Mouse (Mus musculus) heart, embryonic 16.5 days (tissue): Measurements from ENCODE around the gene Tbc1d9b. TPM values are rescaled to one million over a fixed set of nuclear protein-coding genes. Genes with fewer than 3 reads are reported as not detected.

Experiments used
- ATAC-seq: fragments of 200-750 bp; cut with Nextera tagmentation; replicated peaks from 2 replicates; pipeline ENCODE4 v1.8.0; 2017; ENCODE audit warnings: moderate number of reproducible peaks; ENCODE audit not compliant: insufficient read depth, low FRiP score; ENCODE audit errors: extremely low read depth
- H3K27ac ChIP-seq: fragments of 300-500 bp; sonication (generic); 2 replicates; pipeline ENCODE4 v1.5.1; 2014; ENCODE audit warnings: mild to moderate bottlenecking, low read length, control low read depth, moderate library complexity
- H3K27me3 ChIP-seq: fragments of 300-500 bp; sonication (generic); 2 replicates; pipeline ENCODE4 v1.6.1; 2014; ENCODE audit warnings: low read length, mixed read lengths; ENCODE audit not compliant: control insufficient read depth, insufficient read depth
- H3K36me3 ChIP-seq: fragments of 300-500 bp; sonication (generic); 2 replicates; pipeline ENCODE4 v1.6.1; 2014; ENCODE audit not compliant: control insufficient read depth, insufficient read depth
- H3K4me1 ChIP-seq: fragments of 300-500 bp; sonication (generic); 2 replicates; pipeline ENCODE4 v1.6.1; 2014; ENCODE audit warnings: low read length, mixed read lengths; ENCODE audit not compliant: control insufficient read depth, insufficient read depth
- H3K4me2 ChIP-seq: fragments of 300-500 bp; sonication (generic); 2 replicates; pipeline ENCODE4 v1.6.1; 2014; ENCODE audit warnings: low read depth, mild to moderate bottlenecking, control low read depth, low read length
- H3K4me3 ChIP-seq: fragments of 300-500 bp; sonication (generic); 2 replicates; pipeline ENCODE4 v1.5.1; 2014; ENCODE audit warnings: mild to moderate bottlenecking, control low read depth, low read length
- H3K9ac ChIP-seq: fragments of 300-500 bp; sonication (generic); 2 replicates; pipeline ENCODE4 v1.6.1; 2014; ENCODE audit warnings: low read length, control low read depth
- H3K9me3 ChIP-seq: fragments of 300-500 bp; sonication (generic); replicated peaks from 2 replicates; pipeline ENCODE4 v1.6.1; 2016; ENCODE audit warnings: low read length; ENCODE audit not compliant: control insufficient read depth
- WGBS: fragments of 180-500 bp; shearing (Covaris S2); extraction: QIAGEN DNeasy Blood & Tissue Kit; methylation state at CpG from one replicate; pipeline ENCODE4 v1.1.7; 2014; 5-methylcytosine and 5-hydroxymethylcytosine counted together
- polyA plus RNA-seq: library from polyadenylated mRNA; unstranded; fragments of >200 nt; fragmentation: Nextera tagmentation; extraction: Ambion mirVana; gene quantifications from 2 replicates; pipeline ENCODE4 v1.2.1, GENCODE M21; 2015

Gene Tbc1d9b
- polyA plus RNA-seq, 1 experiment from 2014 or later: 34.1 TPM

DNA sequence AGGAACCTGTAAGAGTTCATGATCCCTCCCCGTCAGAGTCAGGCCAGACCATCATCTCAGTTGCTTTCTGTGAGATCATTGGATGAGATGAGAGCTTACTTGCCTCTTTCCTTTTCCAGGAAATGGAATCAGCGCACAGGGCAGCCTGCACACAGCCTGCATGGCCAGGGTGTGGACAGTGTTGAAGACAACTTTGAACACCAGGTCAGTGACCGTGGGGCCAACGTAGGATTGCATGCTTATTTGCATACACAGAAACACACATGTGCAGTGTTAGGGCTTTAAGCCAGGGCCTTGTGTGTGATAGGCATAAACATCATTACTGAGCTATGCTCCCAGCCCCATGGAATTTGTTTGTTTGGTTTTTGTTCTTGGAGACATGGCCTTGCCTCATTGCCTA, 66.3 kb downstream of the Tbc1d9b start:
- WGBS: 85% methylated on average over 4 of the region's 4 CpGs
- H3K36me3 ChIP-seq: peaks cover 47% of the 10 kb centered on the region

DNA sequence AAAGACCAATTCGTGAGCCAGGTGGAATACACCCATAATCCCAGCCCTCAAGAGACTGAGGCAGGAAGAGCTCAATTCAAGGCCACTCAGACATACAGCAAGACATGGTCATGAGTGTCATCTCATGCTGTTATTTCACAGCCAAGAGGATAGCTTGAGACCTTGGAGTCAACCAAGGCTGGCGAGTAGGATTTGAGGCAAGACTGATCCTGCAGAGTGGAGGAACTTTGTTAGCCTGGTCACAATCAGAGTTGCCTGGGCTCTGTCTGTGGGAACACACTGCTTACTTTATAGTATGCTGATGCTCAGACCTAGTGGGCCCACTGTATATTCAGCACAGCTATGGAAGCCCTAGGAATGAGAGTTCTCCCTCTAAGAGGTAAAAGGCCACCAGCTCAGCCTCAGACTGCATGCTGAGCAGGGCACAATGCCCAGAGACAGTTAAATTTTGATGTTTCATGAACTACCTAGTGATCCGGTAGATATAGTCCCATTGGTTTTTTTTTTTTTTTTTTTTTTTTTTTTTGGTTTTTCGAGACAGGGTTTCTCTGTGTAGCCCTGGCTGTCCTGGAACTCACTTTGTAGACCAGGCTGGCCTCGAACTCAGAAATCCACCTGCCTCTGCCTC, 67.1 kb downstream of the Tbc1d9b start:
- ATAC-seq: no peak

More for the DNA sequence above, 66.3 kb downstream of the Tbc1d9b start:
- H3K27me3 ChIP-seq: no peaks in the 10 kb centered on the region
- no peak overlapping the region for H3K4me2 ChIP-seq
- ATAC-seq: no peak
- no peaks in the 10 kb centered on the region for H3K9me3 ChIP-seq
- H3K4me3 ChIP-seq: no peak overlapping the region
- H3K27ac ChIP-seq: no peak overlapping the region
- H3K9ac ChIP-seq: no peak overlapping the region
- H3K4me1 ChIP-seq: no peaks in the 10 kb centered on the region

GRCm38 (mm10) chr11:50198916-50199315, 67.7 kb downstream of the Tbc1d9b start:
- ATAC-seq: no peak
- Histone ChIP-seq H3K27me3 (no peaks in the 10 kb centered on the region), H3K9ac (no peak overlapping the region), H3K4me2 (no peak overlapping the region), H3K4me3 (no peak overlapping the region), H3K36me3 (peaks cover 56% of the 10 kb centered on the region), H3K4me1 (no peaks in the 10 kb centered on the region), H3K9me3 (no peaks in the 10 kb centered on the region), H3K27ac (no peak overlapping the region)
- WGBS: 88% methylated on average over 2 of the region's 2 CpGs

More for the DNA sequence above, 67.1 kb downstream of the Tbc1d9b start:
- H3K4me3 ChIP-seq: no peak overlapping the region
- no peaks in the 10 kb centered on the region for H3K4me1 ChIP-seq
- 75% methylated on average over 4 of the region's 5 CpGs for WGBS
- H3K36me3 ChIP-seq: peaks cover 53% of the 10 kb centered on the region
- H3K27ac ChIP-seq: no peak overlapping the region
- no peak overlapping the region for H3K9ac ChIP-seq
- H3K27me3 ChIP-seq: no peaks in the 10 kb centered on the region
- no peaks in the 10 kb centered on the region for H3K9me3 ChIP-seq
- H3K4me2 ChIP-seq: no peak overlapping the region

GRCm38 (mm10) chr11:50200613-50201012, 69.4 kb downstream of the Tbc1d9b start:
- Histone ChIP-seq H3K4me2 (no peak overlapping the region), H3K4me3 (no peak overlapping the region), H3K9ac (no peak overlapping the region), H3K36me3 (peaks cover 66% of the 10 kb centered on the region), H3K9me3 (no peaks in the 10 kb centered on the region), H3K4me1 (no peaks in the 10 kb centered on the region), H3K27me3 (no peaks in the 10 kb centered on the region), H3K27ac (no peak overlapping the region)
- 52% methylated on average over 8 of the region's 8 CpGs for WGBS
- ATAC-seq: no peak

DNA sequence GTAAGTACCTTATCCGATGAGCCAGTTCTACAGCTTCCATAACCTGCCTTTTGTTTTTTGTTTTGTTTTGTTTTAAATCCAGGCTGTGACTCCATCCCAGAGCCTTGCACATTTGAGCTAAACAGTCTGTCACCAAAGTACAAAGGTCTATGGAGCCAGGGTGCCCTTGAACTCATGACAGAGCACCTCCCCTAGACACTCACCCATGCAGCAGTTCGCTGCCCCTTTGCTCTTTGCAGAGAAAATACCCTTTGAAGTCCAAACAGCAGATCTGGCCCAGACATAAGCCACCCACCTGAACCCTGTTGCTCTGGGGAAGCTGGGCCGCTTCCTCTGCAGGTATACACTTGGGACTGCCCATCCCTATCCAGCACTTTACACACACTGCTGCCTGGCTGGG, 70.4 kb downstream of the Tbc1d9b start:
- Histone ChIP-seq H3K4me1 (0 out of 2 replicates have a peak, but pooled peaks cover 2% of the 10 kb centered on the region), H3K4me2 (no peak overlapping the region), H3K27ac (no peak overlapping the region), H3K27me3 (no peaks in the 10 kb centered on the region), H3K36me3 (peaks cover 75% of the 10 kb centered on the region), H3K9ac (no peak overlapping the region), H3K4me3 (no peak overlapping the region), H3K9me3 (no peaks in the 10 kb centered on the region)
- 91% methylated on average over 3 of the region's 3 CpGs for WGBS
- no peak for ATAC-seq

GRCm38 (mm10) chr11:50203302-50203827, 72.2 kb downstream of the Tbc1d9b start:
- no peak overlapping the region for H3K27ac ChIP-seq
- no peaks in the 10 kb centered on the region for H3K9me3 ChIP-seq
- 0 out of 2 replicates have a peak, but pooled peaks cover 2% of the 10 kb centered on the region for H3K4me1 ChIP-seq
- 95% methylated on average over 9 of the region's 9 CpGs for WGBS
- no peak overlapping the region for H3K9ac ChIP-seq
- H3K27me3 ChIP-seq: no peaks in the 10 kb centered on the region
- no peak overlapping the region for H3K4me2 ChIP-seq
- no peak for ATAC-seq
- peaks cover 80% of the 10 kb centered on the region for H3K36me3 ChIP-seq
- no peak overlapping the region for H3K4me3 ChIP-seq

GRCm38 (mm10) chr11:50205434-50205833, 74.2 kb downstream of the Tbc1d9b start:
- no peak for ATAC-seq
- Histone ChIP-seq H3K27ac (no peak overlapping the region), H3K4me2 (no peak overlapping the region), H3K9me3 (no peaks in the 10 kb centered on the region), H3K36me3 (peaks cover 64% of the 10 kb centered on the region), H3K9ac (no peak overlapping the region), H3K4me3 (no peak overlapping the region), H3K27me3 (no peaks in the 10 kb centered on the region), H3K4me1 (peaks cover 12% of the 10 kb centered on the region)
- WGBS: 61% methylated on average over 3 of the region's 3 CpGs

GRCm38 (mm10) chr11:50206037-50206436, 74.8 kb downstream of the Tbc1d9b start:
- peaks cover 58% of the 10 kb centered on the region for H3K36me3 ChIP-seq

DNA sequence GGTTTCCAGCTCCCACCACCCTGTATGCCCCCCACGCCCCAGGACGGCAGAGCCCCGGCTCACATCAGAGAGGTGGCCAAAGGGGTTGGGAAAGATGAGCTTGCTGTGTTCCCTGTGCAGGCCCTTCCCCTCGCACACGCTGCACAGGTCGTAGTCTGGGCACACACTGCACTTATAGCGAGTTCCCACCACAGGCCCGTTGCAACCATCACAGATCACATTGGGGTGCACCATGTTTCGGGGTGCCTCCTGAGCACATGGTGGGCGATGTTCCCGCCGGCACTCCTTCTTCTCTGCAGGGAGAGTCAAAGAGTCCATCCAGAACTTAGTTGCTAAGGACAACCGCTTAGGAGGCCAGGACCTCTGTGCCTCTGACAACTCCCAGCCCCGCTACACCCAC, 76.1 kb downstream of the Tbc1d9b start:
- H3K4me3 ChIP-seq: no peak overlapping the region
- H3K27ac ChIP-seq: no peak overlapping the region
- no peak for ATAC-seq
- H3K9ac ChIP-seq: no peak overlapping the region
- peaks cover 45% of the 10 kb centered on the region for H3K36me3 ChIP-seq
- 91% methylated on average over 14 of the region's 14 CpGs for WGBS
- H3K9me3 ChIP-seq: no peaks in the 10 kb centered on the region
- H3K4me2 ChIP-seq: no peak overlapping the region
- no peaks in the 10 kb centered on the region for H3K27me3 ChIP-seq
- peaks cover 20% of the 10 kb centered on the region for H3K4me1 ChIP-seq

More at GRCm38 (mm10) chr11:50206037-50206436, 74.8 kb downstream of the Tbc1d9b start:
- no peak overlapping the region for H3K9ac ChIP-seq
- no peak overlapping the region for H3K4me3 ChIP-seq
- H3K27me3 ChIP-seq: no peaks in the 10 kb centered on the region
- H3K4me1 ChIP-seq: peaks cover 13% of the 10 kb centered on the region
- 81% methylated on average over 2 of the region's 2 CpGs for WGBS
- no peak overlapping the region for H3K4me2 ChIP-seq
- no peak overlapping the region for H3K27ac ChIP-seq
- no peaks in the 10 kb centered on the region for H3K9me3 ChIP-seq
- ATAC-seq: no peak
